Mouse (Mus musculus): ENCODE results near the gene Ncoa3. TPM values are rescaled to one million over a fixed set of nuclear protein-coding genes. Genes with fewer than 3 reads are reported as not detected.

Gene Ncoa3
- 100 to 1,000 TPM; 145 to 156 TPM for total RNA-seq (2023)

DNA sequence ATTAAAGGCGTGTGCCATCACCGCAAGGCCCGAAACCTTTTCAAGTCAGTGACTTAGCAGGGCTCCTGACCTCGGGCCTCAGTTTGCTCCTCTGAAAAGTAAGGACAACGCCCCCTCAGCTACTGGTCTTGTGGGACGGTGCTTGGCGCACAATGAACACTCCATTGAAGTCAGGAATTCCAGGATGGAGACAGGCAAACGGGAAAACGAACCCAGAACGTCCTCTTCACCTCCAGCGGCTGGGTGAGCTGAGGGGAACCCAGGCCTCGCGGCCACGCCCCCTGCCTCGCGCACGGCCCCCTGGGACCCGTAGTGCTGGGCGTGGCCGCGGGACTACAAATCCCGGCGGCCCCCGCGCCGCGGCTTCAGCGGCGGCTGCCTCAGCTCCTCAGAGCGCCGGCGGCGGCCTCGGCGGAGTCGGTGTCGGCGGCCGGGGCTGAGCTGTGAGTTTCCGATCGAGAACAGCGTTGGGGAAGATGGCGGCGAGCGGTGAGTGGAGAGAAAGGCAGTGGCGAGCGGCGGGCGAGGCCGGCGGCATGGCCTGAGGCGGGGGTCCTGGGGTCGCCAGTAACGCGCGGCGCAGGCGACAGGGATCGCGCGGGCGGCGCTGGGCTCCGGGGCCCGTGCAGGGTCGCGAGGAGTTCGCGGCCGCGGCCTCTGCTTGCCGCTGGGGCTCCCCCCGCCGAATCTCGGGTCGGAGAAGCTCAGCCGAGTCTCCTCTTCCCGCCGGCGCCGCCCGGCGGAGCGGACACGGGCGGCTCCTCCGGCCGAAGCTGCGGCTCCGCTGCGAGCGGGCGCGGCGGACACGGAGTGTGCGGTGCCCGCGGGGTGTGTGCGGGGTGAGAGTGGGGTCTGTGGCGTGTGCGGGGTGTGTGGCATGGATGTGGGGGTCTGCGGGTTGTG lies at the start of gene Ncoa3:
Gene Ncoa3 (plus strand): TSS at position 367 of the 903 bp plus-strand sequence.

Other genes with a start within 250 kb of the Ncoa3 start
- gene Zmynd8, start 93.6 kb upstream of the Ncoa3 start, total RNA-seq (2023) = 100 to 1,000 TPM in 1 of 2 experiments, 10 to 100 TPM in 1; 96.7 to 124 TPM
- gene Sulf2, start 163.0 kb downstream of the Ncoa3 start, total RNA-seq (2023) = 1 to 10 TPM; 1.1 to 3.8 TPM

Measured in T-cell, adult 66 days (primary cell).